Mouse (Mus musculus): ENCODE results near the gene Prss35.

Prss35 gene

GRCm38 (mm10) chr9:86742959-86743911 is at the start of gene Prss35:
Gene Prss35, plus strand, starts transcription at chr9:86743649.
- peak; percentile 2 to 31 for DNase-seq

- no peak for DNase-seq
Measured at GRCm38 (mm10) chr9:86693935-86694334, 49.5 kb upstream of the Prss35 start.

GRCm38 (mm10) chr9:86694644-86695043 is 48.8 kb upstream of the Prss35 start:
- DNase-seq, result no peak

- peak in 1 of 2 experiments; percentile 53 for DNase-seq
Measured at GRCm38 (mm10) chr9:86695199-86695817, 48.1 kb upstream of the Prss35 start.

GRCm38 (mm10) chr9:86695818-86696261 is 47.6 kb upstream of the Prss35 start, which contains the start of gene Me1:
Gene Me1, minus strand, starts transcription at chr9:86695953.
- DNase-seq, result peak; percentile 68 to 82

GRCm38 (mm10) chr9:86701264-86701663 is 42.2 kb upstream of the Prss35 start:
- DNase-seq, result peak in 1 of 2 experiments; percentile 23

- DNase-seq, result peak in 1 of 2 experiments; percentile 30
Measured at GRCm38 (mm10) chr9:86701844-86702243, 41.6 kb upstream of the Prss35 start.

GRCm38 (mm10) chr9:86707431-86707830 is 36.0 kb upstream of the Prss35 start:
- no peak for DNase-seq

- no peak for DNase-seq
Measured at GRCm38 (mm10) chr9:86708921-86709320, 34.5 kb upstream of the Prss35 start.

GRCm38 (mm10) chr9:86710091-86710634 is 33.3 kb upstream of the Prss35 start:
- DNase-seq, result no peak

- no peak for DNase-seq
Measured at GRCm38 (mm10) chr9:86712648-86713047, 30.8 kb upstream of the Prss35 start.

- no peak for DNase-seq
Measured at GRCm38 (mm10) chr9:86714089-86714488, 29.4 kb upstream of the Prss35 start.

GRCm38 (mm10) chr9:86716540-86716939 is 26.9 kb upstream of the Prss35 start:
- no peak for DNase-seq

- DNase-seq, result no peak
Measured at GRCm38 (mm10) chr9:86717119-86717518, 26.3 kb upstream of the Prss35 start.

GRCm38 (mm10) chr9:86720227-86720626 is 23.2 kb upstream of the Prss35 start:
- DNase-seq, result no peak

GRCm38 (mm10) chr9:86720794-86721193 is 22.7 kb upstream of the Prss35 start:
- no peak for DNase-seq

GRCm38 (mm10) chr9:86725066-86725465 is 18.4 kb upstream of the Prss35 start:
- DNase-seq, result no peak

GRCm38 (mm10) chr9:86725604-86726380 is 17.7 kb upstream of the Prss35 start:
- no peak for DNase-seq

- no peak for DNase-seq
Measured at GRCm38 (mm10) chr9:86726381-86726720, 17.1 kb upstream of the Prss35 start.

- DNase-seq, result no peak
Measured at GRCm38 (mm10) chr9:86728214-86728814, 15.1 kb upstream of the Prss35 start.

GRCm38 (mm10) chr9:86729084-86729483 is 14.4 kb upstream of the Prss35 start:
- DNase-seq, result no peak

- DNase-seq, result no peak
Measured at GRCm38 (mm10) chr9:86729811-86730210, 13.6 kb upstream of the Prss35 start.
